Mouse (Mus musculus) intestine, embryonic 16.5 days (tissue): ENCODE data around the gene Wdr92. TPM values are rescaled to one million over a fixed set of nuclear protein-coding genes. Genes with fewer than 3 reads are reported as not detected.

Experiments
- ATAC-seq: fragments of 200-750 bp; cut with Nextera tagmentation; 2 replicates; pipeline ENCODE4 v1.8.0; 2017; ENCODE audit warnings: moderate TSS enrichment, moderate library complexity
- H3K27ac ChIP-seq: fragments of 300-500 bp; sonication (generic); 2 replicates; pipeline ENCODE4 v1.5.1; 2014; ENCODE audit warnings: mild to moderate bottlenecking, low read length
- H3K27me3 ChIP-seq: fragments of 300-500 bp; sonication (generic); replicated peaks from 2 replicates; pipeline ENCODE4 v1.6.1; 2014; ENCODE audit warnings: low read length, control low read depth, mixed read lengths; ENCODE audit not compliant: control insufficient read depth, insufficient read depth
- H3K36me3 ChIP-seq: fragments of 300-500 bp; sonication (generic); 2 replicates; pipeline ENCODE4 v1.6.1; 2014; ENCODE audit warnings: low read length, control low read depth; ENCODE audit not compliant: control insufficient read depth, insufficient read depth
- H3K4me1 ChIP-seq: fragments of 300-500 bp; sonication (generic); 2 replicates; pipeline ENCODE4 v1.6.1; 2014; ENCODE audit warnings: low read length, control low read depth, mixed read lengths; ENCODE audit not compliant: control insufficient read depth, insufficient read depth
- H3K4me2 ChIP-seq: fragments of 300-500 bp; sonication (generic); 2 replicates; pipeline ENCODE4 v1.6.1; 2014; ENCODE audit warnings: low read depth, low read length, control low read depth
- H3K4me3 ChIP-seq: fragments of 300-500 bp; sonication (generic); 2 replicates; pipeline ENCODE4 v1.5.1; 2014; ENCODE audit warnings: mild to moderate bottlenecking, low read length
- H3K9ac ChIP-seq: fragments of 300-500 bp; sonication (generic); 2 replicates; pipeline ENCODE4 v1.6.1; 2014; ENCODE audit warnings: low read depth, low read length
- H3K9me3 ChIP-seq: fragments of 300-500 bp; sonication (generic); 2 replicates; pipeline ENCODE4 v1.6.1; 2016; ENCODE audit warnings: low read length, control low read depth; ENCODE audit not compliant: control insufficient read depth
- WGBS: fragments of 180-500 bp; shearing (Covaris S2); extraction: QIAGEN DNeasy Blood & Tissue Kit; methylation state at CpG from one replicate; pipeline ENCODE4 v1.1.7; 2014; 5-methylcytosine and 5-hydroxymethylcytosine counted together
- polyA plus RNA-seq: library from polyadenylated mRNA; unstranded; fragments of >200 nt; fragmentation: Nextera tagmentation; extraction: Ambion mirVana; gene quantifications from 2 replicates; pipeline ENCODE4 v1.2.1, GENCODE M21; 2015

The Wdr92 gene
- polyA plus RNA-seq, 1 experiment from 2014 or later: 25.3 TPM

GRCm38 (mm10) chr11:17199840-17200501, 18.1 kb downstream of the Wdr92 start:
- H3K9ac ChIP-seq: no peak overlapping the region
- H3K27me3 ChIP-seq: no peaks in the 10 kb centered on the region
- no peak overlapping the region for H3K27ac ChIP-seq
- no peak overlapping the region for H3K4me3 ChIP-seq
- peaks cover 8% of the 10 kb centered on the region; the same call in 1 of the 2 replicates for H3K36me3 ChIP-seq
- H3K9me3 ChIP-seq: no peaks in the 10 kb centered on the region
- 89% methylated on average over 3 of the region's 3 CpGs for WGBS
- ATAC-seq: no peak
- H3K4me1 ChIP-seq: no peaks in the 10 kb centered on the region
- no peak overlapping the region for H3K4me2 ChIP-seq

- no peaks in the 10 kb centered on the region for H3K9me3 ChIP-seq
- H3K4me3 ChIP-seq: no peak overlapping the region
- no peak overlapping the region for H3K4me2 ChIP-seq
- WGBS: 85% methylated on average over 4 of the region's 4 CpGs
- no peaks in the 10 kb centered on the region for H3K4me1 ChIP-seq
- H3K27ac ChIP-seq: no peak overlapping the region
- H3K36me3 ChIP-seq: 0 out of 2 replicates have a peak, but pooled peaks cover 2% of the 10 kb centered on the region
- no peaks in the 10 kb centered on the region for H3K27me3 ChIP-seq
- no peak overlapping the region for H3K9ac ChIP-seq
- ATAC-seq: no peak
Measured at GRCm38 (mm10) chr11:17200936-17201335, 19.0 kb downstream of the Wdr92 start.

GRCm38 (mm10) chr11:17202481-17202880, 20.6 kb downstream of the Wdr92 start:
- 84% methylated on average over 6 of the region's 6 CpGs for WGBS
- H3K4me2 ChIP-seq: no peak overlapping the region
- H3K27me3 ChIP-seq: no peaks in the 10 kb centered on the region
- no peak overlapping the region for H3K9ac ChIP-seq
- ATAC-seq: no peak
- no peak overlapping the region for H3K27ac ChIP-seq
- H3K4me3 ChIP-seq: no peak overlapping the region
- no peaks in the 10 kb centered on the region for H3K4me1 ChIP-seq
- no peaks in the 10 kb centered on the region for H3K9me3 ChIP-seq
- H3K36me3 ChIP-seq: 0 out of 2 replicates have a peak, but pooled peaks cover under 1% of the 10 kb centered on the region

GRCm38 (mm10) chr11:17211258-17212140, 29.6 kb downstream of the Wdr92 start, which contains the start of gene Pno1:
Gene Pno1, minus strand, starts transcription at chr11:17211568.
- H3K4me3 ChIP-seq: peak within 1 kb of the TSS; percentile 90
- H3K27me3 ChIP-seq: no peaks in the 10 kb centered on the region
- no peaks in the 10 kb centered on the region for H3K36me3 ChIP-seq
- peaks cover 8% of the 10 kb centered on the region for H3K4me1 ChIP-seq
- H3K4me2 ChIP-seq: peak within 1 kb of the TSS; percentile 69
- WGBS: under 1% methylated on average over 65 of the region's 65 CpGs
- no peaks in the 10 kb centered on the region for H3K9me3 ChIP-seq
- H3K27ac ChIP-seq: peak within 1 kb of the TSS; percentile 73
- ATAC-seq: peak; percentile 99
- H3K9ac ChIP-seq: peak within 1 kb of the TSS; percentile 82

- H3K27me3 ChIP-seq: no peaks in the 10 kb centered on the region
- peak overlapping the region; percentile 70; the same call in 1 of the 2 replicates for H3K27ac ChIP-seq
- peak overlapping the region; percentile 82 for H3K9ac ChIP-seq
- ATAC-seq: no peak; the same call in none of the 2 replicates
- H3K4me3 ChIP-seq: peak overlapping the region; percentile 90
- H3K4me2 ChIP-seq: peak overlapping the region; percentile 69
- WGBS: 1% methylated on average over 10 of the region's 10 CpGs
- H3K36me3 ChIP-seq: no peaks in the 10 kb centered on the region
- H3K4me1 ChIP-seq: peaks cover 8% of the 10 kb centered on the region
- H3K9me3 ChIP-seq: no peaks in the 10 kb centered on the region
Measured at GRCm38 (mm10) chr11:17212141-17212495, 30.2 kb downstream of the Wdr92 start.

- no peak overlapping the region for H3K9ac ChIP-seq
- no peak for ATAC-seq
- no peaks in the 10 kb centered on the region for H3K27me3 ChIP-seq
- H3K27ac ChIP-seq: no peak overlapping the region
- no peaks in the 10 kb centered on the region for H3K9me3 ChIP-seq
- no peak overlapping the region for H3K4me3 ChIP-seq
- peaks cover 8% of the 10 kb centered on the region for H3K4me1 ChIP-seq
- WGBS: 69% methylated on average over 5 of the region's 5 CpGs
- peak overlapping the region; percentile 69 for H3K4me2 ChIP-seq
- H3K36me3 ChIP-seq: no peaks in the 10 kb centered on the region
Measured at GRCm38 (mm10) chr11:17212903-17213509, 31.1 kb downstream of the Wdr92 start.

GRCm38 (mm10) chr11:17215475-17215874, 33.6 kb downstream of the Wdr92 start:
- Histone ChIP-seq H3K9ac (no peak overlapping the region), H3K4me2 (no peak overlapping the region), H3K9me3 (no peaks in the 10 kb centered on the region), H3K36me3 (no peaks in the 10 kb centered on the region), H3K27ac (no peak overlapping the region), H3K4me3 (no peak overlapping the region), H3K4me1 (peaks cover 6% of the 10 kb centered on the region), H3K27me3 (no peaks in the 10 kb centered on the region)
- ATAC-seq: no peak
- 93% methylated on average over 3 of the region's 3 CpGs for WGBS

GRCm38 (mm10) chr11:17221126-17221525, 39.2 kb downstream of the Wdr92 start:
- no peaks in the 10 kb centered on the region for H3K4me1 ChIP-seq

GRCm38 (mm10) chr11:17232792-17233191, 50.9 kb downstream of the Wdr92 start:
- Histone ChIP-seq H3K36me3 (peaks cover 5% of the 10 kb centered on the region; the same call in 1 of the 2 replicates), H3K9me3 (no peaks in the 10 kb centered on the region), H3K4me3 (no peak overlapping the region), H3K27ac (no peak overlapping the region), H3K27me3 (no peaks in the 10 kb centered on the region), H3K4me2 (no peak overlapping the region), H3K4me1 (no peaks in the 10 kb centered on the region), H3K9ac (no peak overlapping the region)
- no peak for ATAC-seq
- WGBS: 68% methylated on average over 5 of the region's 5 CpGs

More at GRCm38 (mm10) chr11:17221126-17221525, 39.2 kb downstream of the Wdr92 start:
- H3K4me2 ChIP-seq: no peak overlapping the region
- H3K36me3 ChIP-seq: no peaks in the 10 kb centered on the region
- no peak overlapping the region for H3K4me3 ChIP-seq
- H3K27me3 ChIP-seq: no peaks in the 10 kb centered on the region
- no peak for ATAC-seq
- no peak overlapping the region for H3K9ac ChIP-seq
- H3K9me3 ChIP-seq: no peaks in the 10 kb centered on the region
- no peak overlapping the region for H3K27ac ChIP-seq
- WGBS: 93% methylated on average over 8 of the region's 8 CpGs
